Mouse (Mus musculus) erythroid progenitor cell, adult 5-6 weeks (primary cell): Measurements from ENCODE around the gene Nrip1. TPM values are rescaled to one million over a fixed set of nuclear protein-coding genes. Genes with fewer than 3 reads are reported as not detected.

ENCODE experiments used
- ATAC-seq: replicated peaks from 2 replicates; pipeline ENCODE4 v1.8.0; 2016; ENCODE audit warnings: moderate number of reproducible peaks, mild to moderate bottlenecking, moderate TSS enrichment, inconsistent platforms; ENCODE audit not compliant: poor library complexity, low FRiP score, severe bottlenecking
- total RNA-seq, 2 experiments: library from RNA; stranded (forward) in 1 of 2; stranded (reverse) in 1 of 2; fragments of 150-400 nt in 1 of 2; fragments of 186-747, 209-891 nt in 1 of 2; gene quantifications; 2 replicates each; pipeline versions ENCODE4 v1.2.3 to v1.2.4; 2015 to 2017; ENCODE audit warnings: low replicate concordance in 2 of 2

Nrip1 gene
- 72.1 and 83.4 TPM in 2 replicates for total RNA-seq (2015; ENCODE audit: low replicate concordance)
- 62.9 and 99.2 TPM in 2 replicates for total RNA-seq (2017; ENCODE audit: low replicate concordance)

DNA sequence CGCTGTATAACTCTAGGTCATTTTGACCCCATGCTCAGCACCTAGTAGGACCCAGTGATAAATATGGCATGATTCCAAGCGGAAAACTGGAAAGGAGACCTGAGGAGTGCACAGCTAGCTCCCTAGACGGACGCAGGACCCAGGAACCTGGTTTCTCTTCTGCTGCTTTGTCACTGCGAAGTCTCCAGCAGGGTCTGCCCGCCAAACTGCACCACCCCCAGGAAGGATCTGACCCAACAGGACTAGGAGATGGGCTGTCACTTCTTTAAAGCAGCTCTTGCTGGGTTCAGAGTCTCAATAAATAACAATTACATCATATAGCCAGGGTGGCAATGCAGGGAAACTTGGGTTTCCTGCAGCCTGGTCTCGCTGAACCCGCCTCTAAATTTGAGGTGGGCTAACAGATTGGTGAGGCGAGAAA, at the start of gene Nrip1:
Gene Nrip1, minus strand, starts transcription at position 157 of the 421 bp plus-strand sequence.
- no peak for ATAC-seq

DNA sequence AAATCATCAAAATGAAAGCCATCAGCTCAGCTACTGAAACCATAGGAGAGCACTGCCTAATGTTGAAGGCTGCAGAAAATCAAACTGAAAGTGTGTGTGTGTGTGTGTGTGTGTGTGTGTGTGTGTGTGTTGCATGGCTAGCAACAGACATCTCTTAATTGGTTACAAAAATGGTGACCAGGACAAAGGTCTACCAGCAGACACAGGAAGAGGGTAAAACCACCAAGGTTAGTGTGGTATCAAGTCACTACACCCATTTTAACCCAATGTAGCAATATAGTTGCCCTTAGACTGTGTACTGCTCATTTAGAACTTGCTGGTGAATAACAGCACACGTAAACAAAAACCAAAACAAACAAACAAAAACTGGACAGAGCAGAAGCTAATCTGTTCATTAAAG, 48.9 kb upstream of the Nrip1 start:
- no peak for ATAC-seq

DNA sequence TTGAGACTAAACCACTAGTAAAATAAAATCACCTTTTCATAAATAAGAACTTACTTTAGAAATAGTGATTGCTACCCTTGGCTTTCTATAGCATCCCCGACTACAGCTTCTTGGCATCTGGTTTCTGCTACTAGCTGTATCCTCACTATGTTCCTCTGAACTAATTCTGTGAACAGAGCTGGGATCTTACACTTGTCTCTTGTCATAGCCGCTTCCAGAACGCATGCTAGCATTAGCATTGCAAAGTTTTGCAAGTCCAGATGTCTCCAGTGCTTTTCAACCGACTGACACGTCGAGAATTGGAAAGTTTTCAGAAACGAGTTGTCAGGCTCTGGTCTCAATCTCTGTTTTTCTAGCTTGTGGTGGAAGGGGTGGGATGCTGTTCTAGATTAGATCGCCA, 46.2 kb upstream of the Nrip1 start:
- no peak for ATAC-seq

DNA sequence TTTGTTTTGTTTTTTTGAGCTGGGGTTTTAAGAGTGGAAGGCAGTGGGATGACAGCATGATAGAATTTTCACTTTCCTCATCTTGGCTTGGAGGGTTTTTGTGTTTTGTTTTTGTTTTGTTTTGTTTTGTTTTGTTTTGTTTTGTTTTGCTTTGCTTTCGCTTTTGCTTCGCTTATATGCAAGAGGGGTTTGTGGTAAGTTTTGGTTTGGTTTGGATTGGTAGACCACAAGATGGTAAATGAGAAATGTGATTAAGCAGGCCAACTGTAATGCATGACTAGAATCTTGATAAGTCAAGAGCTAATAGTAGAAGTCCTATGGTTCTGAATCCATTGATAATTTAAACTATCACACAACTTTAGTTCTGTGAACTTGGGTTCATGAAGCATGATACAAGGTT, 42.9 kb upstream of the Nrip1 start:
- ATAC-seq = no peak

DNA sequence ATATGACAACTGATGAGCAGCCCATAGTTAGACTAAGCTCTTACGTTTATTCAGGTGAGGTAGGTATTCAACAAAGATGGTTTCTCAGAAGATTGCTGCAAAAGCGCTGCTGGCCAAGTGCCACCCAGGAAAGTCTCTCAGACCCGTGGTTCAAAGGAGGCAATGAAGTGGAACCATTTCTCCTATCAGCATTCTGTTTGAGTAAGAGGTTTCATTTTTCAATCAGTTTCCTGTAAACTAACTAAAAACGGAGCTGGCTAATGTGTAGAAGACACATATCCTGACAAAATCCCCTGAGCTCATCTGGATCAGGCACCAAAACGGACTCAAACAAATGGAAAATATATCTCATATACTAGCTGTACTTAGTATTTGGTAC, 42.4 kb upstream of the Nrip1 start:
- no peak for ATAC-seq

DNA sequence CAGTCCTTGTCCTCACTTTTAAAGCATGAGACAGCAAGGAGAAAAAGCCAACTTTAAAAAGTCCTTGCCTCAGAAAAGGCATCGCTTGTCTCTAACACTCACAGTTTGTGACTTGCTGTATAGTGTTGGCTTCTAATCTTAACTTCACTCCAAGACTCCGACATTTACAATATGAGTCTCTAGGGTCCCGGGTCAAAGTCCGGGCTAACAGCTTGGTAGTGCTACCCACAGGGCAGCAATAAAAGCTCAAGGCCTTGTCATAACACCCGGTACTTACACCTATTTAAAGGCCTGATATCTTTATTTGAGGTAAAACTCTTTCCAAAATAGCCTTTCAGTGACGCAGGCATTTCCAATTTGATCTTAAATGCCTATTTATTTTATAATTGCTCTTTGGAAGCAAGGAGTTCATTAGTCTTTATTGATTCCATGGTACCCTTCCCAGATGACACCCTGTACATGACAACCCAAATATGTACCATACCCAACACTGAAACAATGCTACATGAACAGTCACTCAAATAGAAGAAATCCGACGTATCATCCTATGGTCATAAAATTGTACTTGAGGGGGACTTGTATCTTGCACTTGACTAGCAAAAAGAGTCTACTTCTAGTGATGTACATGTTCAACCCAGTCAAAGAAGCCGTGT, 41.9 kb upstream of the Nrip1 start:
- no peak for ATAC-seq

DNA sequence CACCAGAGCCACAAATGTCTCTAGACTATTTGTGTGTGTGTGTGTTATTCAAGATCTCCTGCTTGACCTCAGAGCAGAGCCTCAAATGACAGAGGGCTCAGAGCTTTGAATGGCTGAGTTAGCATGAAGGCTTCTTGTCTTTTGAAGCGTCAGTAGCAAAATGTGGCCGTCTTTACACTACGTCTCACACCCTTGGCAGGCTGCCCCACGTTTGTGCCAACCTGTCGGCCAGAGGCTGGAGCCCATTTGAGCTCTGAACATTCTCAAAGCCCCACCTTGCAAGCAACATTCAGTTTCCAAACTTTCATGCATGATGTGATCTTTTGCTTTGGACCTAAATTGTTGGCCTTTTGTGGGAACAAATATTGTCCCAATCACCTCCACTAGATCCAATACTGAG, 40.9 kb upstream of the Nrip1 start:
- ATAC-seq = no peak

DNA sequence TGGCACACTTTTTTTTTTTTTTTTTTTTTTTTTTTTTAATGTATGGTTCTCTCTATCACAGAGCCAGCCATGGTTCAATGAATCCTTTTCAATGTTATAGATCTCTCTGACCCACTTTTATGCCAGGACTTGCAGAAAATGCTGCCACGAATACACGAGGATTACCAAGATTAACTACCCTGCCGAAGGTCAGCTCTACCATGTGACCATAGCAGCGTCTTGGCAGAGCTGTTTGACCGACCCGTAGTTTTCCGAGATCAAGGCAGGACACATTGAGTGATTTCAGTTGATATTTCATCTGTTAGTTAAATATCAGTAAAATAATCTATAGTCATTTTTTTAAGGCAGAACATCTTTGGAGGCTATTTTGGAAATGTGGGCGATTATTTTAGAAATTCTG, 40.0 kb upstream of the Nrip1 start:
- no peak for ATAC-seq

DNA sequence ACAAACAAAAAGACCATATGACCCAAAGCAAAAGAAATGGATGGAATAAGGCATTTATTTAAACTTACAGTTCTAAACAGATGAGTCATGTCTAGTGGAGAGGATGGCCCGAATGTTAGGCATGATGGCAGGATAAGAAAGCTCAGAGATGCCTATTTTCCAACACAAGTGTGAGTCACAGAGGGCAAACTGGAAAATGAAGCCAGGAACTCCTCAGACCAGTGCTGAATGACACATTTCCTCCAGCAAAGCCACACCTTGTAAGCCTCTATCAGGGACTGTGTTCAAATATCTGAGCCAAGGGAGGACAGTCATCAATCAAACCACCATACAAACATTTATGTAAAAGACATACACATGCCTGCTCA, 35.7 kb upstream of the Nrip1 start:
- no peak for ATAC-seq

DNA sequence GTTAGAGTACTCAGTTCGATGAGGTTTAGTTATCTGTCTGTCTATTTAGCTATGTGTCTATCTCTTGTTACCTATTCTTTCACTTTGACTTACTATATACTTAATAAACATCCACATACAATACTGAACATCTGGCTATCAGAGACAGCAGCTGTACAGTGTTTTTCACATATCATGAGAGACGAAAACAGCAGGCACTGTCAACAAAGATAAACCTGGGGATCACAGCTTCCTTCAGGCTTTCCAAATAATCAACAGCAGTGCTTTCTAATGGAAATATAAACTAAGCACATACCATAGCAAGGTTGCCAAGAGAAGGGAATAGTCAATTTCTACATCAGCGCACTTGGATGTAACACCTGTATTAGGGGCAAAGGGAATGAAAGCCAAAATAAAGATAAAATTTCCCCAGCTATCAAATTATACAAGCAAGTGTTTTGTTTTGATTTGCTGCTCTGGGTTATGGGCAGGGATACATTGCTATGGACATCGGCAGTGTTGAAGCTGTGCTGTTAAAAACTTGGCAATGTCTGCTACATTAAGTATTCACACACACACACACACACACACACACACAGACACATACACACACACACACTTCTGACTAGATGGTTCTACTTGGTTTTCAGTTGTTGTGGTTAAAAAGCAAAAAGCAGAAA, 35.2 kb upstream of the Nrip1 start:
- ATAC-seq = no peak

DNA sequence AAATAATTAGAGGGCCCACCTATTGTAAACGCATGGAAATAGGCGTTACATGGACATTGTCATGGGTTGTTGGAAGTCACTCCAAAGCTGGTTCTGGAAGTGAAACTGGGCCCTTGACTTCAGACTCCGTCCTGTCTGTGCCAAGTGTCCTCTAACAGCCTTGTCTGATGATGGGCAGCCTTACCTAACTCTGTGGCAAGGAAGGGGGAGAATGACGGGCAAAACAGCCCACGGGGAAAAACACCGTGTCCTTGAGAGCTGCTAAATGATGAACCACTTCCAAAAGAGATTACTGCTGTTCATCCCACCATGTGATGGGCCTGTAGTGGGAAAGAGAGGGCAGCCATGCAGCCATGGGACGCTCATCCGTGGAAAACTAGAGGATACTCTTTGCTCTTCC, 34.6 kb upstream of the Nrip1 start:
- ATAC-seq = no peak

DNA sequence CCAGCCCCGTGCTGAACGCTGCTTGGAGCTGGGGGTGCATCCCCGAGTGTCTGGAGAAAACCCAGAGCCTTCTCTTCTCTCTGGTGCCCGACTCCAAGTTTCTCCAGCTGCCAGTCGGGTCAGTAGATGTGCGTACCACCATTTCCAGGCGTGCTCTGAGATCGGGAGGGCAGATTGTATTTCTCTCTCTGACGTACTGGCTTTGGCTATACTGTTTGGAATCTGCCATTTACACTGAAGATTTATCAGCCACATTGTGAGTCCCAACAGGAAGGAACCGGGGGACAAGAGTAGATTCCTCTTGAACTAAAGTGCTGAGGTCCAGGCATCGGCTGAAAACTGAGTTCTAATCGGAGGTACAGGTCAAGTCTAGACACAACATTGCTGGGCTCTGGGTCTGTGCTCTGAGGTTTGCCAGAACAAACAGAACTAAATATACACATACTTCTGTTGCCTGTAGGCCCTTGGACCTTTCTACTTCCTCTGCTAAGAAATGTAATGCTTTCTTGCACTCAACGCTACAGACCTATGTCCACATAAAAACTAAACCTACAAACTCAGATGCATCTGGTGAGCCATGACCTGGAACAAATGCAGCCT, 33.8 kb upstream of the Nrip1 start:
- ATAC-seq = no peak

DNA sequence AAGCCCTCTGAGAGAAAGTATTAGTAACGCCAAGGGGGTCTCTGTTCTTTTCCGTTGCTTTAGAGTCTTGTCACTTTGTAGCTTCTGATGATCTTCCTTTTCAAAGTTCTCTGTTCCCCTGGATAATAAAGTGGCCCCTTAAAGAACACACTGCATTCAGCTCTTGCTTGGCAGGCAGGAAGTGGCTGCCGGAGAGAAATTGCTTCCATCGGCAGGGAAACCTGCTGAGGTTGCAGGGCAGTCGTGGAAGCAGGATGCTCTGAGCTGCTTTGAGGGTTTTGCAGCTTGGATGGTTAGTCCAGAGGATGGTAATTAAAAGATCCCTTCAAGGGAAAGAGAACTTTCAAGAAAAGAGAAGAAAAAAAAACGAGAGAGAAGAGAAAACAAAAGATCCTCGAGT, 33.3 kb upstream of the Nrip1 start:
- ATAC-seq = no peak

DNA sequence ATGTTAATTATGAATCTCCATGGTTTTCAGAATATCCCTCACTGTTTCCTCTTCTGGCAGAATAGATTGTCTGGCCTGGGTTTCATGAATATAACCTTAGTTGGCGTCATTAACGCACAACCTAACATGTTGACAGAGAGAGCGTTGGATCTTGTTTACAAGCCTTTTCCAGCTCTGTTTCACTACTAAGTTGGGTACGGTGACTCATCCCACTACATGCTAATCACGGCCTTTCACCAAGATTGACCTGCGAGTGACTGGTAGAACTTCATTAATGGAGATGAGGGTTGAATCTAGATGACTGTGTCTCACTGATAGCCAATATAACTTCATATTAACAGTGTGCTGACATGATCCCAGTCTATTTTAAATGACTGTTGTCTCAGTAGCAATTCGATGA, 32.7 kb upstream of the Nrip1 start:
- ATAC-seq = no peak

DNA sequence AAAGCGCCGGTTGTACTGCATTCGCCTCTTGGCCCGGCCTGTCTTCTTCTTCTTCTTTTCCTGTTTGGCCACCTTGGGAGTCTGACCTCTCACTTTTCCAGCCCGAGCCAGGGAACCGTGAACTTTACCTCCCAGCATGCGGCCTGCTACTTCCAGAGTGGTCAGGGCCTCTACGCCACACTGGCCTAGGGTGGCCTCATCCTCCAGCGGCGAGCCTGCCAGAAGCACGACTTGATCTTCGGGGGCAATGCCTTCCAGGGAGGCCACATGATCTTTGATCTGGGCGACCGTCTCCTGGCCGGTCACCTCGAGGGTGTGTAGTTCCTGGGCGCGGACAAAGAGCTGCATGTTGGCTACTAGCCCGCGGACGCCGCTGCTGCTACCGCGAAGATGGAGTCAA, 29.7 kb upstream of the Nrip1 start:
- ATAC-seq = peak; percentile 77

DNA sequence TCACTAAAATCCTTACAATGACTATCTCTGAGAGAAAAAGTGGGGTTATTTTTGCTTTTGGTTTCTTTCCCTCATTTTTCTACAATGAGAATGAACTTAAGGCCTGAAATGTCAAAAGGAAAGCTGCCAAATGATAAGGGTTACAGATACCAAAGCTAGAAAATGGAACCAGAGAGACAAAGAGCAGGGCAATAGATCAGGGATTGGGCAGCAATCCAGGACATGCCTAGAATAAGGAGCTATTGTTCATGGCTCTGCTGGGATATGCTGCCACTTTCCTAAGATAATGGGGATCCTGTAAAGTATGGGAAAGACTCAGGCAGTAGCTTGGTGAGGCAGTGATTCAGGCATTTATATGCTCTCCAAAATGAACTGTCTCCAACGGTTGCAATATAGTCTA, 22.9 kb upstream of the Nrip1 start:
- no peak for ATAC-seq

DNA sequence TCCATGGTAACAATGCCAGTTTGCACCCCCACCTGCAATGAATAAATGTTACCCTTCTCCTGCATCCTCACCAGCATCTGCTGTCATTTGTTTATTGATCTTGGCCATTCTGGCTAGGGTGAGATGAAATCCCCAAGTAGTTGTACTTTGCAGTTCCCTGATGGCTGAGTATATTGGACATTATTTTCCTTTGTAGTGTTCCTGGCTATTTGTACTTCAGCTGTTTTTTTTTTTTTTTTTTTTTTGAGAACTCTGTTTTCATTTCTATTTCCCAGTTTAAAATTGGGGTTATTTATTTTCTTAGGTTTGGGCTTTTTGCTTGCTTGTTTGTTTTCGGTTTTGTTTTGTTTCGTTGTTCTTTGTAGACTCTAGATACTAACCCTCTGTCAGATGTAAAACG, 19.6 kb upstream of the Nrip1 start:
- no peak for ATAC-seq

DNA sequence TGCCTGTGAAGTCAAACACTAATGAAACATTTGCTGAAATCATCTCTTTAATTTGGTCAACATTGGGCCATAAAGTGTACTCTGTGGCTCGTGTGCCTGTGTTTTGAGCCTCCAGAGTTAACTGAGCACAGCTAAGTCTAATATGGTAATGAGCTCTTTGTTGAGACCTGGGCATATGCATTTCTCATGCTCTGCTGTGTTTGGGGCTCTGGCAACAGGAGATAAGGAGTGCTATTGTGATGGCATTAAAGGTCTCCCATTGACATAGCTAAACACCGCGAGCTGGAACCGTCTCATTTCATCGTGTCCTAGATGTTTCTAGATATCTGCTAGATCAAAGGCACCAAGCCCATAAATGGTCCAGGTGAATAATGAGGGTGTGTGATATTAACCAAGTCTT, 12.9 kb upstream of the Nrip1 start:
- no peak for ATAC-seq

DNA sequence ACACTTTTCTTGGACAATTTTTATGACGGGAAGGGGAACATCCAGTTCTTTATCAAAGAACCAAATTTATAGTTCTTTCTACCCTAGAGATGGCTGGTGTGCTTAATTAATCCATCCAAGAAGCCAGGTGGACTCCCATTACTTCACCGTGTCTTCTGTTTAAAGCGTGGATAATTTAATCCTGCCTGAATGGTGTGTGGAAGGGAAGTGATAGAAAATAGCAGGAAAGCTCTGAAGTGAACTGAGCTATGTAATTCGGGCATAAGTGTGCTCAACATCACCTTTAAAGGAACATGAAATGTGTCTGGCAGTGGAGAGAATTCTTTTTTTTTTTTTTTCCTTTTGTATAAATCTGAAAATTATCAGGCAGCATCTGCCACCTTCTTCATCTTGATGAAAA, 12.4 kb upstream of the Nrip1 start:
- ATAC-seq = no peak

DNA sequence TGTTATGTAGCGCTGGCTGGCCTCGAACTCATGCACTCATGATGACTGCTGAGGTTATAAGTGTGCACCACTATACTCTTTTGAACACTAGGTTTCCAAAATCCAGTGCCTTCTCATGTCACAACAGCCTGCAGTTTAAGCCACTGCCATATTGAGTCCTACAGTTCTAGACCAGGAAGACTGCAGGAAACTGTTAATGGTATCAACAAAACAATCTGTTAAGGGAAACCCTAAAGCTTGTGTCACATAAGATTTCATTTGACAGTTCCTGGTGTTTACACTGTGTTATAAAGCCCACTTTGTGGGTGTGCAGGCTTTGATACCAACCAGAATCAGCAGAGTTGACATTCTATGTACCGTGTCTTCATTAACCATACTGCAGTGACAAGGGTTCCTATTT, 3.6 kb upstream of the Nrip1 start:
- ATAC-seq = no peak

DNA sequence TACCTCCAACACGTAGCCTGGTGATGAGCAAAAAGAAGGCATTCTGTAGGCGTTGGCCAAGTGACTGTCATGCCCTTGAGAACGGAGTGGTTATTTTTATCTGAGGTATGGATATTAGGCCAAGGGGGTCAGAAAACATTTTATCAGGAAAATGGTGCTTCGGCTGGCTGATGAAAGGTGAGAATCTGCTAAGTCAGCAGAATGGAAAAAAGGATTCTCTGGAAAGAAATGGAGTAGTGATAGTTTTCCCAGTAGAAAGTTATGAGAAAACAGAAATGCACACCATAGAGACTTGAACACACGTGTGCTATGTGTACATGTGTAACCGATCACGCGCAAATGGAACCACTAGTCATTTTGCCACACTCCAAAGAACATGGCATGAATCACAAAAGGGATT, 3.0 kb upstream of the Nrip1 start:
- ATAC-seq = no peak
